Mouse (Mus musculus) G1E (cell line): ENCODE measurements around the gene Gmppa. TPM values are rescaled to one million over a fixed set of nuclear protein-coding genes. Genes with fewer than 3 reads are reported as not detected.

ENCODE experiments used
- ATAC-seq: 2 replicates; pipeline ENCODE4 v1.8.0; 2016; ENCODE audit warnings: mild to moderate bottlenecking; ENCODE audit not compliant: insufficient number of reproducible peaks, poor library complexity, low FRiP score, severe bottlenecking; ENCODE audit errors: extremely low read depth
- DNase-seq: peaks from one replicate; pipeline ENCODE4 v3.0.0; 2012; ENCODE audit warnings: low spot score
- H3K27me3 ChIP-seq: 2 replicates; pipeline ENCODE4 v1.6.1; 2012; ENCODE audit warnings: mild to moderate bottlenecking, low read length, inconsistent platforms; ENCODE audit not compliant: insufficient read depth
- H3K36me3 ChIP-seq: replicated peaks from 2 replicates; pipeline ENCODE3; 2012; ENCODE audit warnings: mild to moderate bottlenecking, inconsistent platforms
- H3K4me1 ChIP-seq: 2 replicates; pipeline ENCODE4 v1.6.1; 2012; ENCODE audit warnings: low read depth, low read length, inconsistent platforms, mixed read lengths; ENCODE audit not compliant: insufficient read depth
- H3K4me3 ChIP-seq: 2 replicates; pipeline ENCODE4 v1.5.1; 2012; ENCODE audit warnings: low read depth, mild to moderate bottlenecking, inconsistent platforms, low read length, moderate library complexity, mixed read lengths
- H3K9me3 ChIP-seq: replicated peaks from 2 replicates; pipeline ENCODE4 v1.6.1; 2012; ENCODE audit warnings: inconsistent platforms
- CTCF ChIP-seq: IDR thresholded peaks from 2 replicates; pipeline ENCODE4 v1.5.1; 2012; ENCODE audit warnings: low read depth, low read length, inconsistent platforms, mixed read lengths
- GATA1 ChIP-seq: IDR thresholded peaks from 2 replicates; pipeline ENCODE4 v1.6.1; 2012; ENCODE audit warnings: borderline replicate concordance, low read length, inconsistent platforms, mixed read lengths
- GATA2 ChIP-seq: IDR thresholded peaks from 2 replicates; pipeline ENCODE4 v1.6.1; 2012; ENCODE audit warnings: low read depth, low read length, inconsistent platforms, borderline replicate concordance
- POLR2AphosphoS5 ChIP-seq: IDR thresholded peaks from 2 replicates; pipeline ENCODE4 v1.6.1; 2012; ENCODE audit warnings: low read depth, low read length, inconsistent platforms; ENCODE audit not compliant: insufficient replicate concordance
- TAL1 ChIP-seq: conservative IDR thresholded peaks from 2 replicates; pipeline ENCODE4 v1.6.1; 2012; ENCODE audit warnings: low read depth, low read length, inconsistent platforms, mixed read lengths
- polyA plus RNA-seq: library from polyadenylated mRNA; stranded (reverse); fragments of >175 nt; gene quantifications from 2 replicates; pipeline ENCODE4 v1.2.3, GENCODE M21; 2012
- total RNA-seq, 2 experiments: library from RNA; stranded (forward) in 1 of 2; stranded (reverse) in 1 of 2; fragments of 200-1000 nt in 1 of 2; fragments of >200 nt in 1 of 2; fragmentation: Nextera tagmentation in 1 of 2; gene quantifications; 2 replicates each; pipeline ENCODE4 v1.2.3; 2014 to 2017

The Gmppa gene
- total and polyA plus RNA-seq, 3 experiments = 178 to 328 (median 182) TPM

DNA sequence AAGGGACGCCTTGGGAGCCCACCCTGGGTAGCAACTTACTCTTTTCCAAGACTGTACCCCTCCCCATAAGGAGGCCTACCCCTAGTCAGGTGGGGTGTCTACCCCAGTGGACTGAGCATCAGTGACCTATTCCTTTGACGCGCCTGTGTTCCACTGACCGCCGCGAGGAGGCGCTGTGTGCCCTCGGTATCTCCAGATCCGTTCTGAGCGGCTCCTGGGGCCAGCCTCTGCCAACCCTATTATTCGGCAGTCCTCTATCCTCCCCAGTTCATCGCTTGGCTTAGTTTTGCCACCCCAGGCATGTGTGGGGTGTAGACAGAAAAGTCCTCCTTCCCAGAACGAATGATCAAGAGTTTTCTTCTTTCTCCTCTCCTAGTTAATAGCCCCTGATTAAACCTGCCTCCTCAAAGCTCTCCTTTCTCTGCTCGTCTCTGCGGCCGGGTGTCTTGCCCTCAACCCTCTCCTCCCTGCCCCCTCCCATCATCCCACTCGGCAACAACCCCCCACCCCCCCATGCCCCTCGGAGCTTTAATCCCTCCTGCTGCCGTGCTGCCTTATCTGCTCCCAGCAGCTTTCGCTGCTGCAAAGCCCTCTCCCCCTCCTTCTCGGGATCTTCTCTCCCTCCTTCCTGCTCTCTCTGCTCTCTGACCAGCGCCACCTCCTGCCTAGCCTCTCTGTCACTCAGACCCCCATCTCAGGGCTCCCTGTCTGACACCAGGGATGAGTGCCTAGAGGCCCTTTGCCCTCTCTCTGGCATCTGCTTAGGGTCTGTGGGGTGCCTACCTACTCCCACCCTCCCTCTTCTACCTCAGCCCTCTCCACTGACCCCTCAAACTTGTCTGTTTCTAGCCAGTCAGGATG lies 10.3 kb downstream of the Gmppa start:
- TF ChIP-seq POLR2AphosphoS5 (no peak), TAL1 (peak; percentile 85), CTCF (peak; percentile 100)
- Histone ChIP-seq H3K4me1 (peaks cover 96% of the 10 kb centered on the region), H3K27me3 (peaks cover 16% of the 10 kb centered on the region), H3K36me3 (peaks cover 34% of the 10 kb centered on the region), H3K9me3 (no peaks in the 10 kb centered on the region), H3K4me3 (peak overlapping the region; percentile 69)
- ATAC-seq (peak; percentile 52), DNase-seq (peak; percentile 90)

DNA sequence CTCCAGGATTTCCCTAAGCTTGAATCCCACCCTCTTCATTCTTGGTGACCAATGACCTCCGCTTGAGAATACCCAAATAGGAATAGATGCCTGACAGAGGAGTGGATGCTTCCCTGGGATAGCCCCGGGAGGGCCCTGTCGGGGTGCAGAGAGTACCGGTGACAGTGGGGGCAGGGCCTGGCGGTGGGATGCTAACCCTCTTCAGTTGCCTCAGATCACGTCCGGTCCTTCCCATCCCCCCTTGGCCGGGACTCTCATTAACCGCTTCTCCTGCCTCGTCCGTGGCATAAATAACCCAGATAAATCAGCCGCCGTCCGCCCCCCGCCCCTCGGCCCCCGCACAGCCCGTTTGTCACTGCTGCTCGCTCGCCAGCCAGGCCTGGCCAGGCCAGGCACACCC lies 10.9 kb downstream of the Gmppa start:
- Histone ChIP-seq H3K27me3 (peaks cover 23% of the 10 kb centered on the region), H3K4me3 (peak overlapping the region; percentile 69; the same call in 1 of the 2 replicates), H3K9me3 (no peaks in the 10 kb centered on the region), H3K4me1 (peaks cover 99% of the 10 kb centered on the region), H3K36me3 (peaks cover 27% of the 10 kb centered on the region)
- no peak for ATAC-seq
- TF ChIP-seq CTCF = no peak
- no peak for TF ChIP-seq GATA1
- TF ChIP-seq GATA2 = no peak
- no peak for TF ChIP-seq POLR2AphosphoS5
- TF ChIP-seq TAL1 = no peak
- DNase-seq = peak; percentile 61

DNA sequence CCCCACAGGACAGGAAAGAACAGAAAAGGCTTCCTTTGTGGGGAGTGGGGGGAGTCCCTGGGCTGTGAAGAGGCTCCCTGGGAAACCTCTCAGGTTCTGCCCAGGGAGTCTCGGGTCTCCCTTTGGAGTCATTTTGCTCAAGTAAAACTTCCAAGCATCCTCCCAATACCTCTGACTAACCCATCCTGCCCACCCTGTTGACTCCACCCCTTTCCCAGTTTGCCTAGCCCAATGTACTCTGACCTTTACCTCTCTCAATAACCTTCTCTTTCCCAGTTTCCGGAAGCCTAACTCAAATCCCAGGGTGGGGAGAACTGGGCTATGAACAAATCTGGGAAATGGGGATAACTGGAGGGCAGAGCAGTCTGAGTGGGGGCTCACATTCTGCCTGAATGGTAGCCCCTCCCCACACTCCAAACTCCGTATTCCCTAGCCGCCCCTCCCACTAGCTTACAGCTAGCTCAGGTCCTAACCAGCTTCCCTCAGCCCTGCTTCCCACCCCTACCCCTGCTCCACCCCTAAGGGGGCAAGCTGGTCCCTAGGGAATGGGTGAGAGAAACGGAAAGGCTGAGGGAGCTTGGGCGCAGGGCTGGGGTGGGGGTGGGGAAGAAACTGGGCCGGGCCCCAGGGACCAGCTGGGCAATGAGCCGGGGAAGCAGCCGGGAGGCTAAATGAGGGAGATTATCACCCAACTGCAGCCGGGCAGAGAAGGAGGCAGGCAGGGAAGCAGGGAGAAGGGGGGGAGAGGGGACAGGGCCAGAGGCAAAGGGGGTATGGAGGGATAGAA lies 11.7 kb downstream of the Gmppa start:
- TF ChIP-seq GATA1 = no peak
- TF ChIP-seq GATA2 = no peak
- TF ChIP-seq POLR2AphosphoS5 = no peak
- no peak; the same call in 1 of the 2 replicates for TF ChIP-seq TAL1
- TF ChIP-seq CTCF = no peak
- H3K36me3 ChIP-seq = peaks cover 19% of the 10 kb centered on the region
- peak; percentile 31 for ATAC-seq
- peak; percentile 81 for DNase-seq
- peaks cover 31% of the 10 kb centered on the region for H3K27me3 ChIP-seq
- H3K4me3 ChIP-seq = peak overlapping the region; percentile 69
- H3K9me3 ChIP-seq = no peaks in the 10 kb centered on the region
- peaks cover 99% of the 10 kb centered on the region for H3K4me1 ChIP-seq

DNA sequence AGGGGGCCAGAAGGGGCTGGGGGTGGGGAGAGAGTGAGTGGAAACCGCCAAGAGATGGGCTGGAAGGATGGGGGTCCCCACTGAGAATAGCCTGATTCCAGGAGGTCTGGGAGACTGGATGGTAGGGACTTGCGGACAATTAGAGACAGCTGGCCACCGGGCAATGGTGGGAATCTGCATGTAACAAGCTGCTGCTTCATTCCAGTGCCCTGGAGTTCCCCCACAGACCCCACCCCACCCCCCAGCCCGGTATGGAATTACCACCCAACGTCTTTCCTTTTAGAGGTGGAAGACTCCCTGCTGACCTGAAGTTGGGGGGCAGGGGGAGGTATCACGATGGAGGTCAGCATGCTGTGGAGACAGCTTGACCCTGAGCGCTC lies 12.3 kb downstream of the Gmppa start:
- Histone ChIP-seq H3K4me3 (peak overlapping the region; percentile 69; the same call in 1 of the 2 replicates), H3K9me3 (no peaks in the 10 kb centered on the region), H3K27me3 (peaks cover 36% of the 10 kb centered on the region), H3K36me3 (peaks cover 13% of the 10 kb centered on the region), H3K4me1 (peaks cover 99% of the 10 kb centered on the region)
- TF ChIP-seq TAL1 (no peak), GATA2 (no peak), POLR2AphosphoS5 (no peak), GATA1 (no peak), CTCF (no peak)
- DNase-seq = no peak
- ATAC-seq = no peak

DNA sequence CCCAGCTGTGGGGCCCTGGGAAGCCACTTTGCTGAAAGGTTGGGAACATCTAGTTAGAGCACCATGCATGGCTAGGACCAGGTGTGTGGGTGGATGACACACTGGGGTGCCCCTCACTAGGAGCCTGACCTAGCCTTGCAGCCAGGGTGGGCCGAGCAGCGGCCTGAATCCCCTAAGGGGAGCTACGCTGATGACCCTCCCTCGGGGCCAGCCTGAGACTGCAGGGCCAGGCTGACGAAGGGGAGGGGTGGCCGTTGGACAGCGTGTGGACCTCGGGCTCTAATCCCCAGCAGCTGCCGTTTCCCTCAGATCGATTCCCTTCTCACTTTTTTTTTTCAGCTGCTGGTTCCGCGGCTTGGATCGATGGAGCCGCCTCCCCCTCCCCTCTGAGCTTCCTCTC lies 13.2 kb downstream of the Gmppa start:
- peaks cover 45% of the 10 kb centered on the region for H3K27me3 ChIP-seq
- H3K9me3 ChIP-seq = no peaks in the 10 kb centered on the region
- H3K4me1 ChIP-seq = peaks cover 99% of the 10 kb centered on the region
- no peak for TF ChIP-seq TAL1
- no peak for TF ChIP-seq POLR2AphosphoS5
- TF ChIP-seq GATA1 = no peak
- TF ChIP-seq CTCF = no peak
- ATAC-seq = no peak
- H3K4me3 ChIP-seq = peak overlapping the region; percentile 71
- peaks cover 5% of the 10 kb centered on the region for H3K36me3 ChIP-seq
- no peak for DNase-seq

DNA sequence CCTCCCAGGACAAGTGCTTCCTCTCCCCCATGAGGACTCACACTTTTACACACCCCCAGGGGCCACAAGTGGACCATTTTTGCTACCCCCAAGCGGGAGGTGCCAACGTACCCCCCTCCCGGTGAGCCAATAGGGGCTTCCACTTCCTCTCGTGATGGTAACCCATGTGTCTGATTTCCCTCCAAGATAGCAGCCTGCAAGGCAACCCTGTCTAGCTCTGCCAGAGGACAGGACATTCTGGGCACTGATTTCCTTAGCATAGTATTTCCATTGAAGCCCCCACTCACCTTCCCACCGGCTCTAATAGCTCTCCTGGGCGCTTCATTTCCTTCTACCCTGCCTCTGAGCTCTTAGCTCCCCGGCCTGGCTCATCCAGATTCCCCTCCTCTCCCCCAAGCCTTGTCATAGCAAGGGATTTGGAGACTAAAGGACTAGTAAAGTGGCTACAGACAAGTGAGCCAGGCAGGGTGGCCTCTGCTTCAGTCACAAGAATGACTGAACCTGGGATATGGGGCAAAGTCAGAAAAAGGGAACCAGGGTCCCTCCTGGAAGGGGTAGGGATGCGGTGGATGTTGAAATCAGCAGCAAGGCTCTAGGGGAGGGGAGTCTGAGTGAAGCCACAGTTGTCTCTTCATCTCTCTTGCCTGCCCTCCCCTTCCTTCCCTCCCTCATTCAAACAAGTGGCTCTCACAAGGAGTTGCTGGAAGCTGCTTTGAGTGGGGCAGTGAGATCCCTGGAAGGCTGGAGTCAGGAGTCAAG lies 13.8 kb downstream of the Gmppa start:
- H3K36me3 ChIP-seq = peaks cover under 1% of the 10 kb centered on the region
- H3K9me3 ChIP-seq = no peaks in the 10 kb centered on the region
- ATAC-seq = no peak
- DNase-seq = no peak
- H3K27me3 ChIP-seq = peaks cover 50% of the 10 kb centered on the region
- TF ChIP-seq CTCF (no peak), GATA2 (no peak), GATA1 (no peak), TAL1 (peak; percentile 64), POLR2AphosphoS5 (no peak)
- H3K4me3 ChIP-seq = peak overlapping the region; percentile 71
- peaks cover 99% of the 10 kb centered on the region for H3K4me1 ChIP-seq
